Mouse (Mus musculus): ENCODE measurements around the gene Ifna5.

The Ifna5 gene

DNA sequence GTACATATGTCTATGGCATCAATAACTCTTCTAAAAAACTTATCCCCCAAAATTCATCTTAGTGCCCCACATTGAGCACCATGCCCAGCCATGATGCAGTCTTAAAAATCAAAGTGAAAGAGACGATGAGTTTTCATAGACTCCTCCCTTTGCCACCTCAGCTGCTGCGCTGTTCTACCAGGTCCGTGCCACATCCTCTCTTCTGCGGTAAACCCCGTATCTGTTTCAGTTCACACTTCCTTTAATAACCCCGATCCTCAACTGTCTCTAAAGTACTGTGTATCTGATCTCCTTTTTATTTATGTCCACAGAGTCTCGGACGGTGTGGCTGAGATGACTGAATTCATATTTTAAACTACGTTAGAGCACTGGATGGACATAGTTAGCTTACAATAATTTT lies 29.3 kb downstream of the Ifna5 start:
- no peak for DNase-seq (ENCODE audit: low spot score in 2 of 2)

DNA sequence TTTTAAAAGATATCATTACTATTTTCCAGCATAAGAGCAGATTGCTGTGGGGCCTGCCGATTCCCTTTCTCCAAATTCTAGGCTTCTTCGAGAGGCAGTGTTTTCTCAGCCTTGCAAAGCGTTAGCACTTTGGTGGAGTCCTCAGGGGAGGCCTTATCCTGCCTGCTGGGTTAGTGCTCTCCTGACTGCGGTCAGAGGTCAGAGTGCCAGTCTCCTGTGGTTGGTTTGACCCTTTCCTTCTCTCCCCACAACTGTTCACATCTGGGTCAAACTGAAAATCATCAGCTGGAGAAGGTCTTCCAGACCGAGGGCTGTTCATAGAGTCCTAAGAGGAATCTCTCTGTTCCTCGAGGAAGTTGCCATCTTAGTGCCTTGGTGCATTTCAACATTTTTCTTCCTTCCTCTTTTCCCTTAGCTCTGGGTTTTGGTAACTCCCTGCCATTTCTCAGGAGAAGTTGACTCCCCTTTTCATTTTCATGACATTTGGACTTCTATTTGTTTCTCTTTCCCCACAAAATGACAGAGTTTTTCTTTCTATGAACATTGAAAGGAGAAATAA lies 29.8 kb downstream of the Ifna5 start:
- DNase-seq (ENCODE audit: low spot score in 2 of 2): no peak

DNA sequence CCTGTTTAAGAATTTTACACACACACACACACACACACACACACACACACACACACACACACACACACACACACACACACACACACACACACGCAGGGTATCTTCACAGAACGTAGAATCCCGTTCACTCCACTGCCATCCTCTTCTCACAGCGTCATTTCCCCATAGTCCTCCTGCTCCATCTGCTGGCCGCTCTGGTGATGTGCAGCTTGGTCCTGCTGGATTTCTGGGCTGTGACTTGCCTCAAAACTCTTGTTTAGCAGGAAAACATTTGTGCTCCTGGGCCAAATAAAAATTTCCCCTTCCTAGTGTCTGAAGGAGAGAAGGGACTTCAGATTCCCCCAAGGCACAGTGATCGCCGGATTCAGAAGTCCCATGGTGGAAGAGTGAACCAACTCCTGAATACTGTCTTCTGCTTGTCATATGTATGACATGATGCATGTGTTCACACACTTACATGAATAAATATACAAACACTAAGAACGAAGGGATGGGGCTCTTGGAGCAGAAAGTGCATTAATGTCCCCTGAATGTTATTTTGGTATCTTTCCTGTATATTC lies 32.1 kb downstream of the Ifna5 start:
- DNase-seq (ENCODE audit: low spot score in 2 of 2): peak; percentile 71 to 80

DNA sequence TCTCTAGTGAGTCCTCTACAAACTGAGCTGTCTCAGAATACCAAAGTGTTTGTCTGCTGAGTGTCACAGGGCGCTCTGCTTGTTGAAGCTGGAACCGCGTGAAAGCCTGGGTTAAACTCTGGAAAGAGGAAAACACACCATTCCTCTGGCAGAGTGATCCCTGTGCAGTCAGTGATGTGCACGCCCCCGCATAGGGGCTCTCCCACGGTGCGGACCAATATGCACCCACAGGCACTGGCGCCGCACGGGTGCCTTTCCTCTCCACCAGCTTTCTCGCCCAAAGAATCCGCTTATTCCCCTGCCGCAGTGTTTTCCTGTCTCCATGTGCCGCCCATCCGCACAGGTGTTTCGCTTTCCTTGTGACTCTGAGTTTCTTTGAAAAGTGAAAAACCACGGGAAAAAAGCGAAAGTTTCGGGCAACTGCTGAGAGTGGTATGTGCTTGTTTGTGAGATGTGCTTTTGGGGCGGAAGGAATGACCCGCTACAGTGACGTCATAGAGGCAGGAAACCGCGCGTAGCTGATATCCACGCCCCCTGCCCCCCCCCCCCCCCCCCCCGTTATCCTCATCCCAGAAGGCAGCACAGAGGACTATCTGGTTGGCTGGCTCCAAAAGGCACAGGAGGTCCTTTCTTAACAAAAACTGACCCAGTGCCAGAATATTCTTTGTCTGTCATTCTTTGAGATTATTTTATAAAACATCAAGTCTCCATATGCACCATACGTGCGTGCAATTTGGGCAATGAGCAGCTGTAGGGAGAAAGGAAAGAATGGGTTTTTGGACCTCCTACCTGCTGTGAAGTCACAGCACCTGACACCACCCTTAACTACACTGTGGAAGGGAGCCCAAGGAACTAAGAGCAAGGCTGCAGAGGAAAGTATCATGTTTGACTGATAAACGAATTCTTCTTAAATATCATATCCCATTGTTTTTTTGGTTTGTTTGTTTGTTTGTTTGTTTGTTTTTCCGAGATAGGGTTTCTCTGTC lies 32.9 kb downstream of the Ifna5 start:
- DNase-seq (ENCODE audit: low spot score in 2 of 2): peak in 1 of 2 experiments; percentile 15

DNA sequence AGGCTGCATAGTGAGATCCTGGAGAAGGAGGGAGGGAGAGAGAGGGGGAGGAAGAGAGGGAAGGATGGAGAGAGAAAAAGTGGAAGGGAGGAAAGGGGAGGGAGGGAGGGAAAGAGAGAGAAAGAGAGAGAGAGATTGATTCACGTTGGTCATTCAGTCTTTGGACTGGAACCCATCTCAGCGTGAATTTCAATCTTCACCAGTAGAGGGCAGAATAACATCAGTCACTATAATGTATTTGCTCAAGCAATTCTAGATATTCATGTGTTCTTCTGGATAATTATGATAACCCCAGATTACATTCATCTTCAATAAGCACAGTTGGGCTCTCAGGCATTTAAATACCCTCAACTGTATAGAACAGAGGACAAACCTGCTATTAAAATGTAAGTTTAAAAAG lies 37.4 kb downstream of the Ifna5 start:
- no peak for DNase-seq (ENCODE audit: low spot score in 2 of 2)

DNA sequence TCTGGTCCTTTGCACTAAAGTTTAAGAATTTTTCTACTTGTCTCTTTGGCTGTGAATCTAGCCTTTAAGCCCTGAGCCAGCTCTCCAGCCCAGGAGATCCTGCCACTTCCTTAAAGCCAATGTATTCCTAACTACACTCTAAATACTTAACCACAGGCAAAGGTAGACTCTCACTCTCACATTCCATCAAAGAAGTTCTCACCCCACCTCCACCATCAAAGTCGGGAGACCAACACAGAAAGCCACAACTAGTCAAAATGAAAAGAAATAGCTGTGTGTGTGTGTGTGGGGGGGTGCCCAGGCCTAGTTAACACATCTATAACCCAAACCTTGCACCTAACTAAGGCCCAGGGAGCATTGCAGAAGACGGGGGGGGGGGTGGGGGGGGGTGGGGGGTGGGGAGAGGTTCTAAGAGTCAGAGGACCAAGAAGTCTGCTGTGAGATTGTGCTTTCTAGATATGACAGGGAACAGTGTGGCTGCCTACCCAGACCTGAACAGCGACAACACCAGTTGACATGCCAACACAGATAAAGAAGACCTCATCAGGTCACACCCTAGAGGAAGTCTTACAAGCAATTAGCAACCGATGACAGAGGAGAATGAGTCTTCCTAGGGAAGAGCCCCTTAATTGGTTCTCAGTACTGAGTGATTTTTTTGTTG lies 40.2 kb downstream of the Ifna5 start:
- no peak for DNase-seq (ENCODE audit: low spot score in 2 of 2)

DNA sequence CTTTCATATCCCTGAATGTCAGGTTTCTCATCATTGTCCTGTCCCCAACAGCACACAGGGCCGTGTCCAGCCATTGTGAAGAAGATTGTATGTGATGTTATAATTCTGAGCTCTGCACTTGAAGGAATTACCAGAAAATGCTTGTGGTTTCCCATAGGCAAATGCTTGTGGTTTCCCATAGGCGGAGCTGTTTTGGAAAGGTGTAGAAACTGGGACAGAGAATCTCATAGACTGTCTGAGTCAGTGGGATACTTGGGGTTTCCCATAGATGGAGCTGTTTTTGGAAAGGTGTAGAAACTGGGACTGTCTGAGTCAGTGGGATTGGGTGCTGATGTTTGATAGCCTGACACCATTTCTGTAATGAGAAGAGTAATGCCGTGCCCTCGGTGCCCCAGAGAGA lies 41.2 kb downstream of the Ifna5 start:
- no peak for DNase-seq (ENCODE audit: low spot score in 2 of 2)

DNA sequence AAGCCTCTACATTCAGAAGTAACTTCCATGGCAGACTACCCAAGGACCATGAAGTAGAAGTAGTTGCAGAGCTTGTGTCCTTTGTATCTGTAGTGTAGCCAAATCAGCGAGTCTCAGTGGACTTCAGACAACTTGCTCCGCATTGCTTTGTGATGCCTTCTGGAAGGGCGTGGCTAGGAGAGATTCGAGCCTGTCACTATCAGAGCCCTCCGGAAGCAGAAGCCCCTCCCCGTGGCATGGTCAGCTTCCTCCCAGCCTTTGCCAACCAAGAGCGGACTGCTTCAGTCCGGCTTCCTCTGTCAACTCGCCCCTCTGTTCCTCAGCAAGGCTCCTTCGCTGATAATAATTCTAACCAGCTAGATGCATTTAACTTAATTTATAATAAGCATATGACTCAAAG lies 42.9 kb downstream of the Ifna5 start:
- no peak for DNase-seq (ENCODE audit: low spot score in 2 of 2)

DNA sequence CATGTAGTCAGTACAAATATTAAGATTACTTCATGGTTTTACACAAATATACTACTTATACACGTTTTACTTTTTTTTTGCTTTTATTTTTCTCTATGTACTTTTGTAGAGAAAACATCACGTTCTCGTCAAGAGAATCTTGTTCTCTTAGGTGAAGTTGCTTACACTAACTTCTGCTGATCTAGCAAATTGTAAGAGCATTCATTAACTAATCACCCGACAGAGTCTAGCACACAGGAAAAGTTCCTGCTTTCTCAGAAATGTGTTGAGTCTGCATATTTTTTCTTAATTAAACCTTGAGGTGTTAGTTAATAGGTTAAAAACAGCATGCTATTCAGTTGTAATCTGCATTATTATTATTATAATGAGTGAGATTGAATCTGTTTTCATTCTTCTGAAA lies 43.4 kb downstream of the Ifna5 start:
- DNase-seq (ENCODE audit: low spot score in 2 of 2): no peak

DNA sequence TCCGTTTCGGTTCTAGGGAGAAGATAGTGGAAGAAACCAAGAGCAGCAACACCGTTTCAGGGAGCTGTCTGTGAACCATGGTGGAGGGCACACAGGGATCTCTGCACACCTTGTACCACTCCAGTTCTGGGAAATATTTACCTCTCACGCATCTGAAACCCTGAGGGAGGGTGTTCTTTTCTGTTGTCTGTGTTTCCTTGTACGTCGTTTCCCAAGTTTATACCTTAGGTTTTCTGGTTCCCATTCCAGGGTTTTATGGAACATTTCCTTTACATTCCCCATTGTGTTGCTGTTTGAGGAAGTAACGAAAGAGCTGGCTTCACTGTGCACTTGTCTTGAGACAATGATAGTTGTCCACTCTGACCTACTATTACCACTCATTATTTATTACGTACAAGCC lies 44.8 kb downstream of the Ifna5 start, which contains the start of gene Ifne:
Gene Ifne, minus strand, starts transcription at position 101 of the 400 bp plus-strand sequence.
- DNase-seq (ENCODE audit: low spot score in 2 of 2): no peak

Data from urinary bladder, postnatal 36 days (tissue).